Mouse (Mus musculus) megakaryocyte, embryonic 14.5 days (primary cell): ENCODE measurements around the gene Rbm20.

Experiments used
- FLI1 ChIP-seq: IDR thresholded peaks from 2 replicates; pipeline ENCODE4 v1.6.1; 2012; ENCODE audit warnings: low read length, inconsistent platforms, mixed read lengths
- GATA1 ChIP-seq: IDR thresholded peaks from 3 replicates; pipeline ENCODE4 v1.6.1; 2012; ENCODE audit warnings: mixed read lengths, low read length, inconsistent platforms, borderline replicate concordance

GRCm38 (mm10) chr19:53741902-53742301, 64.8 kb downstream of the Rbm20 start:
- TF ChIP-seq GATA1 (no peak), FLI1 (no peak)
